Mouse (Mus musculus) MEL (cell line): ENCODE results near the gene Tmem62.
"Not testable (repeated sequence)": the region's sequence is repeated elsewhere in the genome, so short reads cannot be mapped to it uniquely, and the experiment has no call there.

ENCODE experiments used
- BHLHE40 ChIP-seq: IDR thresholded peaks from 2 replicates; pipeline ENCODE4 v1.6.1; 2012; ENCODE audit warnings: low read depth, mild to moderate bottlenecking, inconsistent platforms, low read length, improper control_type of control experiment, borderline replicate concordance
- CTCF ChIP-seq, 3 experiments: IDR thresholded peaks in 2 of 3; conservative IDR thresholded peaks in 1 of 3; 2 replicates each; pipeline ENCODE4 v1.5.1; 2011 to 2012; ENCODE audit warnings: low read length in 3 of 3, low read depth in 2 of 3, mild to moderate bottlenecking in 2 of 3, improper control_type of control experiment in 1 of 3, inconsistent platforms in 1 of 3, mixed read lengths in 1 of 3, moderate library complexity in 1 of 3; ENCODE audit not compliant: control insufficient read depth in 1 of 3, insufficient read depth in 1 of 3, poor library complexity in 1 of 3, severe bottlenecking in 1 of 3
- ETS1 ChIP-seq: IDR thresholded peaks from 2 replicates; pipeline ENCODE4 v1.6.1; 2012; ENCODE audit warnings: low read depth, mild to moderate bottlenecking, inconsistent platforms, low read length, improper control_type of control experiment, moderate library complexity
- GABPA ChIP-seq: IDR thresholded peaks from 2 replicates; pipeline ENCODE4 v1.6.1; 2012; ENCODE audit warnings: low read depth, mild to moderate bottlenecking, inconsistent platforms, low read length, improper control_type of control experiment, moderate library complexity
- GATA1 ChIP-seq: IDR thresholded peaks from 2 replicates; pipeline ENCODE4 v1.6.1; 2011; ENCODE audit warnings: low read depth, low read length, improper control_type of control experiment
- KAT2A ChIP-seq: conservative IDR thresholded peaks from 2 replicates; pipeline ENCODE4 v1.6.1; 2012; ENCODE audit warnings: low read depth, low read length, improper control_type of control experiment, inconsistent platforms
- MAX ChIP-seq: IDR thresholded peaks from 2 replicates; pipeline ENCODE4 v1.6.1; 2011; ENCODE audit warnings: low read length, improper control_type of control experiment
- NRF1 ChIP-seq: IDR thresholded peaks from 2 replicates; pipeline ENCODE4 v1.6.1; 2014; ENCODE audit warnings: low read depth, mild to moderate bottlenecking, inconsistent platforms, low read length, improper control_type of control experiment, moderate library complexity; ENCODE audit not compliant: poor library complexity, insufficient read depth, severe bottlenecking
- POLR2AphosphoS5 ChIP-seq: IDR thresholded peaks from 2 replicates; pipeline ENCODE4 v1.6.1; 2012; ENCODE audit warnings: low read depth, borderline replicate concordance, mild to moderate bottlenecking, inconsistent platforms, low read length, moderate library complexity, mixed read lengths
- SMC3 ChIP-seq: IDR thresholded peaks from 2 replicates; pipeline ENCODE4 v1.6.1; 2011; ENCODE audit warnings: low read depth, low read length, improper control_type of control experiment
- ZNF384 ChIP-seq: IDR thresholded peaks from 2 replicates; pipeline ENCODE4 v1.6.1; 2012; ENCODE audit warnings: low read depth, mild to moderate bottlenecking, inconsistent platforms, low read length, improper control_type of control experiment

DNA sequence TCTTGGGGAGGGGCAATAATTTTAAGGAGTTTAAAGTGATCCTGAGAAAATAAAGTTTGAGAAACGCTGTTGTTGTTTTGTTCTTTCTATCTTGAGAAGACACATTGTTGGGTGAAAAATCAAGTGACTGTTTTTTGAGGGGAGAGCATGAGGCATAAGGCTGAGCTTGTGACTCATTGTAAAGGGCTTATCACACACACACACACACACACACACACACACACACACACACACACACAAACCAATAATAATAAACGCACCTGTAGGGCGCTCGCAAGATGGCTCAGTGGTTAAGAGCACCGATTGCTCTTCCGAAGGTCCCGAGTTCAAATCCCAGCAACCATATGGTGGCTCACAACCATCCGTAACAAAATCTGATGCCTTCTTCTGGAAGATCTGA, 4.6 kb upstream of the Tmem62 start:
- TF ChIP-seq GATA1 (peak; percentile 73), ETS1 (0 out of 2 replicates have a peak, but pooled peaks have one; percentile 24), KAT2A (peak; percentile 43)
- TF ChIP-seq POLR2AphosphoS5; CTCF (IDR thresholded peaks at IDR 0.05 in 2 of 3, conservative IDR thresholded peaks at IDR 0.05 in 1 of 3; ENCODE audit: control insufficient read depth in 1 of 3, insufficient read depth in 1 of 3, low read depth in 2 of 3, low read length in 3 of 3, poor library complexity in 1 of 3, severe bottlenecking in 1 of 3); SMC3; NRF1; BHLHE40; MAX; GABPA; ZNF384: not testable (repeated sequence)
